Mouse (Mus musculus) hindbrain, embryonic 13.5 days (tissue): ENCODE results near the gene Psip1. TPM values are rescaled to one million over a fixed set of nuclear protein-coding genes. Genes with fewer than 3 reads are reported as not detected.
"Not testable (repeated sequence)": the region's sequence is repeated elsewhere in the genome, so short reads cannot be mapped to it uniquely, and the experiment has no call there.

Source experiments
- ATAC-seq: fragments of 200-750 bp; cut with Nextera tagmentation; 2 replicates; pipeline ENCODE4 v1.8.0; 2017; ENCODE audit warnings: moderate TSS enrichment; ENCODE audit not compliant: low FRiP score
- H3K27ac ChIP-seq: fragments of 300-500 bp; sonication (generic); 2 replicates; pipeline ENCODE4 v1.5.1; 2015; ENCODE audit warnings: inconsistent platforms, mild to moderate bottlenecking, moderate library complexity
- H3K27me3 ChIP-seq: fragments of 300-500 bp; sonication (generic); 2 replicates; pipeline ENCODE4 v1.6.1; 2015; ENCODE audit warnings: mild to moderate bottlenecking, inconsistent platforms
- H3K36me3 ChIP-seq: fragments of 300-500 bp; sonication (generic); 2 replicates; pipeline ENCODE4 v1.6.1; 2015; ENCODE audit warnings: mild to moderate bottlenecking, inconsistent platforms
- H3K4me1 ChIP-seq: fragments of 300-500 bp; sonication (generic); replicated peaks from 2 replicates; pipeline ENCODE4 v1.6.1; 2015; ENCODE audit warnings: inconsistent platforms
- H3K4me2 ChIP-seq: fragments of 300-500 bp; sonication (generic); 2 replicates; pipeline ENCODE4 v1.6.1; 2015; ENCODE audit warnings: inconsistent platforms, mild to moderate bottlenecking, moderate library complexity
- H3K4me3 ChIP-seq: fragments of 300-500 bp; sonication (generic); 2 replicates; pipeline ENCODE4 v1.5.1; 2015; ENCODE audit warnings: mild to moderate bottlenecking, inconsistent platforms
- H3K9ac ChIP-seq: fragments of 300-500 bp; sonication (generic); 2 replicates; pipeline ENCODE4 v1.6.1; 2015; ENCODE audit warnings: mild to moderate bottlenecking, inconsistent platforms
- H3K9me3 ChIP-seq: fragments of 300-500 bp; sonication (generic); 2 replicates; pipeline ENCODE4 v1.6.1; 2016; ENCODE audit warnings: inconsistent platforms
- WGBS: fragments of 180-500 bp; shearing (Covaris S2); methylation state at CpG from one replicate; pipeline ENCODE4 v1.1.7; 2015; 5-methylcytosine and 5-hydroxymethylcytosine counted together
- polyA plus RNA-seq: library from polyadenylated mRNA; unstranded; fragments of >200 nt; fragmentation: Nextera tagmentation; extraction: Ambion mirVana; gene quantifications from 2 replicates; pipeline ENCODE4 v1.2.1, GENCODE M21; 2015

The Psip1 gene
- polyA plus RNA-seq, 1 experiment from 2014 or later = 292 TPM

DNA sequence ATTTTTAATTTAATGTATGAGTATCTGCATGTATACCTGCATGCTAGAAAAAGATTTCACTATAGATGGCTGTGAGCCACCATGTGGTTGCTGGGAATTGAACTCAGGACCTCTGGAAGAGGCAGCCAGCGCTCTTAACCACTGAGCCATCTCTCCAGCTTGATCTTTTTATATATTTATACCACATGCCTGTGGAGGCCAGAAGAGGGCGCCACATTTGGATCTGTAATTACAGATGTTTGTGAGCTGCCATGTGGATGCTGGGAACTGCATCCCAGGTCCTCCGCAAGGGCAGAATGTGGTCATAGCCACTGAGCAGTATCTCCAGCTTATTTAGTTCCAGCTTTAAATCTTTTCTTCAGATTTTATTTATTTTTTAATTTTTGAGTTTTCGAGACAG lies 34.0 kb upstream of the Psip1 start:
- no peak for ATAC-seq
- no peak overlapping the region for H3K4me2 ChIP-seq
- H3K27me3 ChIP-seq = no peaks in the 10 kb centered on the region
- H3K9me3 ChIP-seq = no peaks in the 10 kb centered on the region
- no peaks in the 10 kb centered on the region for H3K36me3 ChIP-seq
- H3K4me3 ChIP-seq = no peak overlapping the region
- no peak overlapping the region for H3K27ac ChIP-seq
- peaks cover 12% of the 10 kb centered on the region for H3K4me1 ChIP-seq
- no peak overlapping the region for H3K9ac ChIP-seq
- WGBS = 89% methylated on average over 4 of the region's 4 CpGs

DNA sequence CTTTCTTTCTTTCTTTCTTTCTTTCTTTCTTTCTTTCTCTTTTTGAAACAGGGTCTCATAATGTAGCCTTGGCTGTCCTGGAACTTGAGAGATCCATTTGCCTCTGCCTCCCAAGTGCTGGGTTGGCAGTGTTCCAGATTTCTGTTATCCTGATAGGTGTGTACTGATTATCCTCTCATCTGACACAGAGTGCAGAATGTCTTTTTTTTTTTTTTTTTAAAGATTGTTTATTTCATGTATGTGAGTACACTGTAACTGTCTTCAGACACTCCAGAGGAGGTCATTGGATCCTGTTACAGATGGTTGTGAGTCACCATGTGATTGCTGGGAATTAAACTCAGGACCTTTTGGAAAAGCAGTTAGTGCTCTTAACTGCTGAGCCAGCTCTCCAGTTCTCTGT lies 33.5 kb upstream of the Psip1 start:
- Histone ChIP-seq H3K27ac (no peak overlapping the region), H3K36me3 (no peaks in the 10 kb centered on the region), H3K9me3 (no peaks in the 10 kb centered on the region), H3K4me3 (no peak overlapping the region), H3K4me2 (no peak overlapping the region), H3K4me1 (peaks cover 12% of the 10 kb centered on the region), H3K9ac (no peak overlapping the region), H3K27me3 (no peaks in the 10 kb centered on the region)
- no peak for ATAC-seq

DNA sequence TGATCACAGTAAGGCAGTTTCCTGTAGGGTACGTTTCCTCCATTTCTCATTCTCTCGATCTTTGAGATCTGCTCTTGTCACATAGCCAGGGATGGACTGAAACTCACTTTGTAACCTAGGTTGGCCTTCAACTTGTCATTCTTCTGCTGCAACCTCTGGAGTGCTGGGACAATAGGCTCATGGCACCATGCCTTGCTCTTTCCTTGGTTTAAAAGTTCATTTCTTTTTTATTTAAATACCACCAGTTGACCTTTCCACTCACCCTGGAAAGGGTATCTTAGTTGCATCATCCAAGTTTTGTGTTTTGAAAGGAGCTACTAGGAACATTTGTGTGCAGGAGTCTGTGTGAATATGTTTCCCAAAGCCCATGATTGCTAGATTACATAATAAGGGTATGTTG lies 32.9 kb upstream of the Psip1 start:
- H3K4me3 ChIP-seq = no peak overlapping the region
- no peak overlapping the region for H3K4me2 ChIP-seq
- no peaks in the 10 kb centered on the region for H3K36me3 ChIP-seq
- 53% methylated on average over 2 of the region's 2 CpGs for WGBS
- no peaks in the 10 kb centered on the region for H3K9me3 ChIP-seq
- no peak for ATAC-seq
- no peaks in the 10 kb centered on the region for H3K27me3 ChIP-seq
- H3K9ac ChIP-seq = no peak overlapping the region
- peaks cover 9% of the 10 kb centered on the region for H3K4me1 ChIP-seq
- no peak overlapping the region for H3K27ac ChIP-seq

DNA sequence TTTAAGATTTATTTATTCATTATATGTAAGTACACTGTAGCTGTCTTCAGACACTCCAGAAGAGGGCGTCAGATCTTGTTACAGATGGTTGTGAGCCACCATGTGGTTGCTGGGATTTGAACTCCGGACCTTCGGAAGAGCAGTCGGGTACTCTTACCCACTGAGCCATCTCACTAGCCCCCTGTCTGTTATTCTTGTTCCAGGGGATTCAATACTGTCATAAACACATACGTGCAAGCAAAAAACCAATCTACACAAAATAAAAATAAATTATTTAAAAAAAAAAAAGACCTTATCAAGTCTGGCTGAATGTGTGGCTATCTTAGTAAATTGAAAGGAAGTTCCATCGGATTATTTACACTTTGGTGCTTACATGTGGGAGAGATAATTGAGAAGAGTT lies 29.9 kb upstream of the Psip1 start:
- H3K9me3 ChIP-seq, H3K36me3 ChIP-seq, H3K4me1 ChIP-seq, H3K4me2 ChIP-seq, H3K9ac ChIP-seq, H3K4me3 ChIP-seq, H3K27ac ChIP-seq, ATAC-seq, H3K27me3 ChIP-seq: not testable (repeated sequence)
- WGBS = 95% methylated on average over 5 of the region's 6 CpGs

DNA sequence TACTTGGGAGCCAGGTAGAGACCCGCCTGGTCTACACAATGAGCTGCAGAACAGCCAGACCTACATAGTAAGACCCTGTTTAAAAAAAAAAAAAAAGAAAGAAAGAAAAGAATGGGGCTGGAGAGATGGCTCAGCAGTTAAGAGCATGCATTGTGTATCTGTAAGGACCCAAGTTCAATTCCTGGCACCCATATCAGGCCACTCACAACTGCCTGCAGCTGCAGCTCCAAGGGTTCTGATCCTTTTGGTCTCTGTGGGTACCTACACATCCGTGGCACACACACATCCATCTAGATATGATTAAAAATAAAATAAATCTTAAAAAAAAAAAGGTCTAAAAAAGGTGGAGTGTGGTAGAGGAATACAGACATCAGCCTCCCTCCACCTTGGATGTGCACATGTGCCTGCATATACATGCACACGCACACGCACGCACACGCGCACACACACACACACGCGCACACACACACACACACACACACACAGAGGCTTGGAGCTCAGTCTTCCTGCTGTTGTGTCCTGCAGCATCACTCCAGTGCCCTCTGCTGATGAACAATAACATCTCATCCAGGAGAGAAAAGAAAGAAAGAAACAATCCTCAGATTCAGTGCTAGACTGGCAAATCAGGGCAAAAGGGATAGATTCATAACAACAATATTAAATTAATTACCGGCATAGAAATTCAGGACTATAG lies 28.9 kb upstream of the Psip1 start:
- 82% methylated on average over 10 of the region's 10 CpGs for WGBS
- Histone ChIP-seq H3K4me1 (no peaks in the 10 kb centered on the region), H3K36me3 (no peaks in the 10 kb centered on the region), H3K9me3 (no peaks in the 10 kb centered on the region), H3K27me3 (no peaks in the 10 kb centered on the region), H3K4me2 (no peak overlapping the region), H3K4me3 (no peak overlapping the region), H3K27ac (no peak overlapping the region), H3K9ac (no peak overlapping the region)
- no peak for ATAC-seq

DNA sequence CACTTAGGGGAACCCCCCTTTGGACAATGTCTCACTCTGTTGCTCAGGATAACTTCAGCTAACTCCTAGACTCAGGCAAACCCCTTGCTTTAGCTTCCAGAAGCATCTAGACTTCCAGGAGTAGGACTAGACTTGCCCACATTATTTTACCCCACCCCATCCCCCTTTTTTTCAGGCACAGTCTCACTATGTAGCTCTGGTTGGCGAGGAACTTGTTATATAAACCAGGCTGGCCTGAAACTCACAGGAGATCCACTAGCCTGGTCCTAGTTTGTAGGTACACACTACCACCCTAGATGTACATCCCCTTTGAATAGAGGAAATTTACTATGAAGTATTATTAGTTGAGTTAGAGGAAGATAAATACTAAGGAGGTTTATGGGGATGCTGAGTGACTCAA lies 27.9 kb upstream of the Psip1 start:
- Histone ChIP-seq H3K36me3 (no peaks in the 10 kb centered on the region), H3K4me2 (no peak overlapping the region), H3K9me3 (no peaks in the 10 kb centered on the region), H3K4me1 (no peaks in the 10 kb centered on the region), H3K9ac (no peak overlapping the region), H3K27me3 (no peaks in the 10 kb centered on the region), H3K27ac (no peak overlapping the region), H3K4me3 (no peak overlapping the region)
- no peak for ATAC-seq
- 73% methylated on average over 1 of the region's 1 CpGs for WGBS

DNA sequence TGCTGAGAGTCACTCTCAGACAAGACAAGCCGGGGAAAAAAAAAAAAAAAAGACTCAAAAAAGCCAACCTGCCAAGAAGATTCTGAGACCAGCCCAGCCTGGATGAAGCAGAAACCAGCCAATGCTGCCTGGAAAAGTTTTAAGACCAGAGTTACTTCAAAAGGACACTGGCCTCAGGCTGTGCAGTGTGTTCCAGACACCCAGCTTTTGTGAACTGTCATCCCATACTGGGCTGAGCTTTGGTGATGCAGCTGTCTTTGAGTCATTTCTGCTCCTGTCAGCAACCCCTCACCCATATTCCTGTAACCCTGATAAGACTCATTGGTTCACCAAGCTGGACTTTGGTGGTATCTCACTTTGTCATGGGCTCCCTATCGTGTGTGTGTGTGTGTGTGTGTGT lies 26.4 kb upstream of the Psip1 start:
- no peak for ATAC-seq
- Histone ChIP-seq H3K27me3 (no peaks in the 10 kb centered on the region), H3K36me3 (no peaks in the 10 kb centered on the region), H3K9ac (no peak overlapping the region), H3K27ac (no peak overlapping the region), H3K4me2 (no peak overlapping the region), H3K4me1 (no peaks in the 10 kb centered on the region), H3K4me3 (no peak overlapping the region), H3K9me3 (no peaks in the 10 kb centered on the region)
- WGBS = 74% methylated on average over 2 of the region's 2 CpGs

DNA sequence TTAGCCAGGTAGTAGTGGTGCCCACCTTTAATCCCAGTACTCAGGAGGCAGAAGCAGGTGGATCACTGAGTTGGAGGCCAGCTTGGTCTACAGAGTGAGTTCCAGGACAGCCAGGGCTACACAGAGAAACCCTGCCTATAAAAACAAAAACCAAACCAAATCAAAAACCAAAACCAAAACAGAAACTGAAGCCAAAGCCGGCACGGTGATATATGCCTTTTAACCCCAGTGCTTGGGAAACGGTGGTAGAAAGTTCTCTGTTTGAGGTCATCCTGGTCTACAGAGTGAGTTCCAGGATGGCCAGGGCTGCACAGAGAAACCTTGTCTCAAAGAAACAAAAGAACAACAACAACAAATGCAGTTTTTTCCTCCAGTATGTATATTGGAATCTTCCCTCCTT lies 26.0 kb upstream of the Psip1 start:
- H3K4me1 ChIP-seq = no peaks in the 10 kb centered on the region
- WGBS = 88% methylated on average over 3 of the region's 3 CpGs
- H3K4me3 ChIP-seq = no peak overlapping the region
- no peaks in the 10 kb centered on the region for H3K9me3 ChIP-seq
- no peak overlapping the region for H3K9ac ChIP-seq
- no peak for ATAC-seq
- no peaks in the 10 kb centered on the region for H3K27me3 ChIP-seq
- no peaks in the 10 kb centered on the region for H3K36me3 ChIP-seq
- H3K27ac ChIP-seq = no peak overlapping the region
- H3K4me2 ChIP-seq = no peak overlapping the region

DNA sequence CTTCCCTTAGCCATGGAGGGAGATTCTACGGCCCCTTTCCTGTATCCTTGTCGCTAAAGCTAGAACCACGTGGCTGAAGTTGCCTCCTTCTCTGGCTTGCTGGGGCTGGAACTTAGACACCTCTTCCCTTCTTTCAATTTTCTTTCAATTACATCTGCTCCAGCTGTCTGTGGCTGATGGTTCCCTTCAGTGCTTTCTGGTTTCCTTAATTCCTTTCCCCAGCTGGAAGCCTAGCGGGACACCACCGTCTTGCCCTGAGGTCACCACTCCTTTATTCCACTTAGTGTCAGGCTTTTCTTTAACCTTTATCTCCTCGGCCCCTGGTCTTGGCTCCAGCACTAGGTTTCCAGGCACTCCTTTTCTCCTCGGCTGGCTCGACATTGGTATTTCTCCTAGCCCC lies 24.8 kb upstream of the Psip1 start:
- no peaks in the 10 kb centered on the region for H3K36me3 ChIP-seq
- H3K4me2 ChIP-seq = no peak overlapping the region
- H3K9ac ChIP-seq = no peak overlapping the region
- no peaks in the 10 kb centered on the region for H3K27me3 ChIP-seq
- H3K27ac ChIP-seq = no peak overlapping the region
- no peaks in the 10 kb centered on the region for H3K4me1 ChIP-seq
- WGBS = 36% methylated on average over 8 of the region's 8 CpGs
- no peak overlapping the region for H3K4me3 ChIP-seq
- no peak for ATAC-seq
- H3K9me3 ChIP-seq = no peaks in the 10 kb centered on the region

DNA sequence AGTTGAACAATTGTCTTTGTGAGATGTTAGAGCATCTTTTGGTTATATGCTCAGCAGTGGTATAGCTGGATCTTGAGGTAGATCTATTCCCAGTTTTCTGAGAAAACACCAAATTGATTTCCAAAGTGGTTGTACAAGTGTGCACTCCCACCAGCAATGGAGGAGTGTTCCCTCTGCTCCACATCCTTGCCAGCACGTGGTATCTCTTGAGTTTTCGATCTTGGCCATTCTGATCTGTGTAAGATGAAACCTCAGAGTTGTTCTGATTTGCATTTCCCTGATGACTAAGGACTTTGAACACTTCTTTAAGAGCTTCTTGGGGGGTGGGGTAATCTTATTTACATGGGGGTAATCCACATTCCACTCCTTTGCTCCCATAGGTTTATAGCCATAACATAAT lies 23.3 kb upstream of the Psip1 start:
- no peaks in the 10 kb centered on the region for H3K4me1 ChIP-seq
- no peak overlapping the region for H3K9ac ChIP-seq
- no peak for ATAC-seq
- no peaks in the 10 kb centered on the region for H3K9me3 ChIP-seq
- no peak overlapping the region for H3K4me2 ChIP-seq
- H3K27ac ChIP-seq = no peak overlapping the region
- no peaks in the 10 kb centered on the region for H3K36me3 ChIP-seq
- 69% methylated on average over 2 of the region's 2 CpGs for WGBS
- H3K4me3 ChIP-seq = no peak overlapping the region
- no peaks in the 10 kb centered on the region for H3K27me3 ChIP-seq

DNA sequence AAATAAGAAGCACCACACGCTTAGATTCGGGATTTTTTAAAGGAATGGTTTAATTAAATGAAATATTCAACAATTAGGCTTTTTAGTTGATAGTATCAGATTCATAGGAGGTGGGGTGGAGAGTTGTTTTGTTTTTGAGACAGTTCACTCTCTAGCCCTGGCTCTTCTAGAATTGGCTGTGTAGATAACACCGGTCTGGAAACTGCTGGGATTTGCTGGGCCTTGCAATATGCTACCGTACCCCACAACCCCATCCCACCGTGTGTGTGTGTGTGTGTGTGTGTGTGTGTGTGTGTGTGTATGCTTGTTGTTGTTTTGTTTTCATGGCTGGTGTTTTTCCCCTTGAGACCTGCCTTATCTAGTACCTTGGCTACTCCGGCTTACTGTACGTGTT lies 14.8 kb upstream of the Psip1 start:
- Histone ChIP-seq H3K36me3 (no peaks in the 10 kb centered on the region), H3K4me3 (peak overlapping the region; percentile 34), H3K9ac (0 out of 2 replicates have a peak overlapping the region, but pooled peaks have one; percentile 24), H3K4me1 (peaks cover 5% of the 10 kb centered on the region), H3K9me3 (no peaks in the 10 kb centered on the region), H3K4me2 (peak overlapping the region; percentile 51), H3K27ac (no peak overlapping the region), H3K27me3 (no peaks in the 10 kb centered on the region)
- ATAC-seq = peak; percentile 78
- 27% methylated on average over 7 of the region's 7 CpGs for WGBS

DNA sequence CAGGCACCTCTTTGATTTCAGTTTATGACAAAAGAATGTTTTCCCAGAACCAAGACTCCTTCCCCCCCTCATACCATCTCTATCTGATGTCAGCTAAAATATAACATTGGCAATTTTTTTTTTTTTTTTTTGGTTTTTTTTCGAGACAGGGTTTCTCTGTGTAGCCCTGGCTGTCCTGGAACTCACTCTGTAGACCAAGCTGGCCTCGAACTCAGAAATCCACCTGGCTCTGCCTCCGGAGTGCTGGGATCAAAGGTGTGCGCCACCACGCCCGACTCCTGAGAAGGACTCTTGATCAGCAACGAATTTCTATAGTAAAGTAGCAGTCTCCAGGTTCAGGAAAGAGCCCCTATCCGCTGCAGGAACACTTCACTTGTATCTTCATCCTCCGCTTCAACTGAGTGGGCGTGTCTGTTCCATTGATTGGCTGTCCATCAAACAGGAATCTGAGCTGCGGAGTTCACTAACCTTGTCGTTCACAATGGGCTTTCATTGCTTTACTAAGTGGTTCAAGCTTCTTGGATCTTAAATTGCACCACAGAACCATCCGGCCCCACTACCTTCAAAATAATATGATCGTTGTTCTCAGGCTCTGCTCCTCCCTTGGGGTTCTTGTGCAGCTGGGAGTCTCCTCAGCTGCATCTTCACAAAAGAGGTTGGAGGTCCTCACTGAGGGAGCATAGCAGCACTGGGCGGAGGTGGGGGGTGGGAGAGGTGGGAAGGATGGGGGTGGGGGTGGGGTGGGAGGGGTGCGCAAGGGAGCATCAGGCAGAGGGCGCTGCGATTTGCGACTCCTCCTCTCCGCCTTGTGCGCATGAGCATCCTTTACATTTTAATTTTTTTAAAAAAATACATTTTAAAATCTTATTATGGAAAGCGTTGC lies 14.1 kb upstream of the Psip1 start:
- Histone ChIP-seq H3K27ac (peak overlapping the region; percentile 67), H3K27me3 (no peaks in the 10 kb centered on the region), H3K9me3 (no peaks in the 10 kb centered on the region), H3K4me1 (peaks cover 5% of the 10 kb centered on the region), H3K4me3 (peak overlapping the region; percentile 34), H3K9ac (peak overlapping the region; percentile 47; the same call in 1 of the 2 replicates), H3K4me2 (peak overlapping the region; percentile 51), H3K36me3 (no peaks in the 10 kb centered on the region)
- WGBS = 8% methylated on average over 22 of the region's 22 CpGs
- peak; percentile 88 for ATAC-seq

DNA sequence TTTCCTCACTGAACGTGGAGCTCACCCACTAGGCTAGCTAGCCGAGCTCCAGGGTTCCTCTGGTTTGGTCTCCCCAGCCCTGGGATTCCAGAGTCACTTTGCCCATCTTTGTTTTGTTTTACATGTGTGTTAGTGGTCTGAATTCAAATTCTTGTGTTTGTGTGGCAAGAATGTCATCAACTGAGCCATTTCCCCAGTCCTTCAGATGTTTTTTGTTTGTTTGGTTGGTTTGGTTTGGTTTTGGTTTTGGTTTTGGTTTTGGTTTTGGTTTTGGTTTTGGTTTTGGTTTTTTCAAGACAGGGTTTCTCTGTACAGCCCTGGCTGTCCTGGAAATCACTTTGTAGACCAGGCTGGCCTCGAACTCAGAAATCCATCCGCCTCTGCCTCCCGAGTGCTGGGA lies 10.8 kb upstream of the Psip1 start:
- not testable (repeated sequence) for H3K36me3 ChIP-seq, H3K9me3 ChIP-seq, H3K9ac ChIP-seq, H3K27ac ChIP-seq, H3K4me2 ChIP-seq, H3K4me1 ChIP-seq, H3K4me3 ChIP-seq, ATAC-seq, H3K27me3 ChIP-seq
- WGBS = 87% methylated on average over 5 of the region's 5 CpGs
